Mouse (Mus musculus): Measurements from ENCODE around the gene Diras2. TPM values are rescaled to one million over a fixed set of nuclear protein-coding genes. Genes with fewer than 3 reads are reported as not detected.
A peak's percentile ranks its signal among the peaks of the same experiment; 100 is the strongest.

The Diras2 gene
- 21.0 and 22.4 TPM in 2 replicates for polyA plus RNA-seq (2012; rRNA removed)

GRCm38 (mm10) chr13:52531121-52531520 lies at the start of gene Diras2:
Gene Diras2 (minus strand): TSS chr13:52531279.
- Histone ChIP-seq H3K4me3 (ENCODE audit: control insufficient read depth, insufficient read depth, low read length) (peak within 1 kb of the TSS; percentile 1; the same call in 1 of the 2 replicates), H3K4me1 (replicated peaks; ENCODE audit: control insufficient read depth, insufficient read depth, low read length) (peaks cover 9% of the 10 kb centered on the region; the same call in 1 of the 2 replicates), H3K27me3 (ENCODE audit: control insufficient read depth, insufficient read depth, low read length) (no peaks in the 10 kb centered on the region), H3K27ac (ENCODE audit: control insufficient read depth, insufficient read depth, low read length) (no peak within 1 kb of the TSS), H3K36me3 (ENCODE audit: control insufficient read depth, insufficient read depth, low read length) (no peaks in the 10 kb centered on the region)
- no peak for TF ChIP-seq CTCF (IDR thresholded peaks at IDR 0.05; ENCODE audit: borderline replicate concordance, control insufficient read depth, extremely low read depth, insufficient read depth, low read length, poor library complexity)
- 62% methylated on average over 9 of the region's 9 CpGs for WGBS
- no peak for DNase-seq

DNA sequence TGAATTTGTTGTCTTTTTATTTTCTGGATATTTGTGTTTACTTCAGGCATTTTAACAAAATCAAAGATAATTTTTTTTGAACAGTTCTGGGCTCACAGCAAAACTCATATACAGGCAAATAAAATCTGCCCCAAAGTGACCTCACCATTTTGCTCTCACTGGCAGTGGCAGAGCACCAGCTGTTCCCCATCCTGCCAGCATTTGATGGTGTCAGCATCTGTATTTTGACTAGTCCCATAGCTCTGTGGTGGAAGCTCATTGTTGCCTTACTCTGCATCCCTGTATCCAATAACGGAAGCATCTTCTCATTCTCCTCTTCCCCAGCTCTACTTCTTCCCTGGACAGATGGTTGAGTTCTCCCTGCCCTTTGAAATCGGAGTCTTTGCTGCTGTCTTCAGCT lies 47.7 kb upstream of the Diras2 start:
- no peak overlapping the region for H3K4me3 ChIP-seq (ENCODE audit: control insufficient read depth, insufficient read depth, low read length)
- no peaks in the 10 kb centered on the region for H3K27me3 ChIP-seq (ENCODE audit: control insufficient read depth, insufficient read depth, low read length)
- WGBS, result 96% methylated on average over 2 of the region's 2 CpGs
- no peak for DNase-seq
- no peak overlapping the region for H3K27ac ChIP-seq (ENCODE audit: control insufficient read depth, insufficient read depth, low read length)
- peaks cover 6% of the 10 kb centered on the region for H3K4me1 ChIP-seq (replicated peaks; ENCODE audit: control insufficient read depth, insufficient read depth, low read length)
- TF ChIP-seq POLR2A (IDR thresholded peaks at IDR 0.05; ENCODE audit: control insufficient read depth, extremely low read depth, insufficient read depth, low read length, poor library complexity) (no peak), CTCF (IDR thresholded peaks at IDR 0.05; ENCODE audit: borderline replicate concordance, control insufficient read depth, extremely low read depth, insufficient read depth, low read length, poor library complexity) (no peak)
- H3K36me3 ChIP-seq (ENCODE audit: control insufficient read depth, insufficient read depth, low read length), result no peaks in the 10 kb centered on the region

- Histone ChIP-seq H3K36me3 (ENCODE audit: control insufficient read depth, insufficient read depth, low read length) (no peaks in the 10 kb centered on the region), H3K4me3 (ENCODE audit: control insufficient read depth, insufficient read depth, low read length) (no peak overlapping the region), H3K27ac (ENCODE audit: control insufficient read depth, insufficient read depth, low read length) (no peak overlapping the region), H3K27me3 (ENCODE audit: control insufficient read depth, insufficient read depth, low read length) (no peaks in the 10 kb centered on the region), H3K4me1 (replicated peaks; ENCODE audit: control insufficient read depth, insufficient read depth, low read length) (peaks cover 6% of the 10 kb centered on the region)
- TF ChIP-seq CTCF (IDR thresholded peaks at IDR 0.05; ENCODE audit: borderline replicate concordance, control insufficient read depth, extremely low read depth, insufficient read depth, low read length, poor library complexity) (no peak), POLR2A (IDR thresholded peaks at IDR 0.05; ENCODE audit: control insufficient read depth, extremely low read depth, insufficient read depth, low read length, poor library complexity) (no peak)
- 26% methylated on average over 4 of the region's 4 CpGs for WGBS
- DNase-seq, result no peak
Measured at GRCm38 (mm10) chr13:52577939-52578338, 46.9 kb upstream of the Diras2 start.

DNA sequence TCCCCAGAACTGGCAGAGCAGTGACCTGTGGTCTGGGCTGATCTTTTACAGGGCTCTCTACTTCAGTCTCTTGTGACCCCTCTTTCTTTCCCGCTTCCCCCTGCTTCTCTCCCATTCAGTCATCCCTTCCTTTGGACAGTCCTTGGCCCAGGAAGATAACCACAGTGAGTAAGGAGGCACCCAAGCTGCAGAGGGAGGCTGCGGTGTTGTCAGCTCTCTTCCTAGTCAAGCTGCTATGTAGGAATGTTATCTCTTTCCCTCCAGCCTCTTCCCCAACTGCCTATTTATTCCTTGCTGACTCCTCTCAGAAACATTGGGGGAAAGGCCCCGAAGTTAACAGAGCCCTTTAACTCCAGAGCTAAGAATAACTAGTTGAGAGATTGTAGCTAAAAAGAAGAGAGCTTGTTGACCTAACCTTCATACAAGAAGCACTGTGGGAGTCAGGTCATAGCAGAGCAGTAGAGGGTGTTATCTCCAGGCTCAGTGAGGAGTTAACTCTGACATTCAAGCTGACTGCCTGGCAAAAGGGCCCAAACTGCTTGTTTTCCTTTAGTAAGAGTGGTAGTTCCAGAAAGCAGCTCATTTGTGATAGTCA lies 46.3 kb upstream of the Diras2 start:
- H3K4me1 ChIP-seq (replicated peaks; ENCODE audit: control insufficient read depth, insufficient read depth, low read length), result peaks cover 1% of the 10 kb centered on the region
- no peaks in the 10 kb centered on the region for H3K27me3 ChIP-seq (ENCODE audit: control insufficient read depth, insufficient read depth, low read length)
- no peak overlapping the region for H3K27ac ChIP-seq (ENCODE audit: control insufficient read depth, insufficient read depth, low read length)
- no peak overlapping the region for H3K4me3 ChIP-seq (ENCODE audit: control insufficient read depth, insufficient read depth, low read length)
- H3K36me3 ChIP-seq (ENCODE audit: control insufficient read depth, insufficient read depth, low read length), result no peaks in the 10 kb centered on the region
- TF ChIP-seq POLR2A (IDR thresholded peaks at IDR 0.05; ENCODE audit: control insufficient read depth, extremely low read depth, insufficient read depth, low read length, poor library complexity), result no peak
- no peak for TF ChIP-seq CTCF (IDR thresholded peaks at IDR 0.05; ENCODE audit: borderline replicate concordance, control insufficient read depth, extremely low read depth, insufficient read depth, low read length, poor library complexity)
- 71% methylated on average over 3 of the region's 3 CpGs for WGBS
- DNase-seq, result no peak

DNA sequence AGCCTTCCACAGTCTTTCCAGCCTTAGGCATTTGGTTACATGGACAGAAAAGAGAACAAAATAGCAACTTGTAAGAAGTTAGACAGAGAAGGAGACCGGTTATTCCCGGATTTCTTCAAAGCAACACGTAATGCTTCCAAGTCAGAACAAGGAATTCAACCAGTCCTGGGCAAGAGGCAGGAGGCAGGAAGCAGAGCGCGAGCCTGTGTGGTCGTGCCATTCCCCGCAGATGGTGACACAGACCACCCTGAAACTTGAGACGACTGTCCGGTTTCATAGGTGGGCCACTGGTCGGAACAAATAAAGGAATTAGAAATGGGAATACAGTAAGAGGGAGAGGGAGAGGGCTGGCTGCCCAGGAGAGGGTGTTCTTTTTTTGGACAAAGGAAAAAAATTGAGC lies 45.8 kb upstream of the Diras2 start:
- Histone ChIP-seq H3K4me3 (ENCODE audit: control insufficient read depth, insufficient read depth, low read length) (no peak overlapping the region), H3K27ac (ENCODE audit: control insufficient read depth, insufficient read depth, low read length) (no peak overlapping the region), H3K27me3 (ENCODE audit: control insufficient read depth, insufficient read depth, low read length) (no peaks in the 10 kb centered on the region), H3K36me3 (ENCODE audit: control insufficient read depth, insufficient read depth, low read length) (no peaks in the 10 kb centered on the region), H3K4me1 (replicated peaks; ENCODE audit: control insufficient read depth, insufficient read depth, low read length) (peaks cover 1% of the 10 kb centered on the region; the same call in 1 of the 2 replicates)
- DNase-seq, result no peak
- whole genome bisulfite sequencing, result 79% methylated on average over 10 of the region's 10 CpGs
- TF ChIP-seq POLR2A (IDR thresholded peaks at IDR 0.05; ENCODE audit: control insufficient read depth, extremely low read depth, insufficient read depth, low read length, poor library complexity), result no peak

DNA sequence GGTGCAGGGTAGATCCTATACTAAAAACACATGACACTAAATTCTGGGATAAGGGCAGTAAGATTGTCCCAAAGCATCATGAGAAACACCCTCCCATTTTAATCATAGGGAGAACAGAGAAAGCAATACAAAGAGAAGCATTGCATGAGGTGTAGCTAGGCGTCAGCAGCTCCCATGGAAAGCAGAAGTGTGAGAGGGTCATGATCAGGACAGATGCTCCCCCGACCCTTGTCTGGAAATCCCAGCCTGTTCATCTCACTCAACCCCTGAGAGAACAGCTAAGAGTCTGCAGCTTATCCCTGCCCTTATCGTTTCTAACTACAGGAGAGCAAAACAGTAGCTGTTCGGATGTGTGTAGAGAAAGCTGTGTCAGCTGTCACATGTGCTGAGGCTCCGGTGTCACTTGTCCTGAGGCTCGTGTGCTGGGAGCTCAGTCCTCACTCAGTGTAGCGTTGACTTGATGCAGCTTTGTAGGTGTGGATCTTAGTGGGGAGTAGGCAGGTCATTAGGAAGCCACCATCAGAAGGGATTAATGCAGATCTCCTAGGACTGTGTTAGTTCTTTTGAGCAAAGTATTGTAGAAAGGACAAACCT lies 45.0 kb upstream of the Diras2 start:
- Histone ChIP-seq H3K4me3 (ENCODE audit: control insufficient read depth, insufficient read depth, low read length) (no peak overlapping the region), H3K27me3 (ENCODE audit: control insufficient read depth, insufficient read depth, low read length) (no peaks in the 10 kb centered on the region), H3K27ac (ENCODE audit: control insufficient read depth, insufficient read depth, low read length) (no peak overlapping the region), H3K4me1 (replicated peaks; ENCODE audit: control insufficient read depth, insufficient read depth, low read length) (peaks cover 5% of the 10 kb centered on the region), H3K36me3 (ENCODE audit: control insufficient read depth, insufficient read depth, low read length) (no peaks in the 10 kb centered on the region)
- WGBS, result 81% methylated on average over 7 of the region's 7 CpGs
- TF ChIP-seq CTCF (IDR thresholded peaks at IDR 0.05; ENCODE audit: borderline replicate concordance, control insufficient read depth, extremely low read depth, insufficient read depth, low read length, poor library complexity), result no peak
- no peak for TF ChIP-seq POLR2A (IDR thresholded peaks at IDR 0.05; ENCODE audit: control insufficient read depth, extremely low read depth, insufficient read depth, low read length, poor library complexity)
- no peak for DNase-seq

DNA sequence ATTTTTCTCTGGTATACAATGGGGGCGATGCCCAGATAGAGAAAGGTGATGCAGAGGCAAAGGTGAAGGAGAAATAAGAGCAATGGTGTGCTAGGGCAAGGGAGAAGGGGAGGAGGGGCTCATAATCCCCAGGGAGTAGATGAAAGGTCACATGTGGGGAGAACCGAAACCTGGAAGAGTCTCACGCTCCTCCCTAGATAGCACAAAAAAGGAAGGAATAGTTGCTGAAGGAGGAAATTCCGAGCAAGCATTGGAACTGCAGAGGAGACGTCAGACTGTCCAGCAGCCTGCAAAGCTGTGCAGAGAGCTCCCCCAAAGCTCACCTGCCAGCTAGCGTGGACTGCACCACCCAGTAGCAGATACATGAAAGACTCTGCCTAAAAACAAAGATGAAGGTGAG lies 44.4 kb upstream of the Diras2 start:
- TF ChIP-seq POLR2A (IDR thresholded peaks at IDR 0.05; ENCODE audit: control insufficient read depth, extremely low read depth, insufficient read depth, low read length, poor library complexity) (no peak), CTCF (IDR thresholded peaks at IDR 0.05; ENCODE audit: borderline replicate concordance, control insufficient read depth, extremely low read depth, insufficient read depth, low read length, poor library complexity) (no peak)
- DNase-seq, result no peak
- Histone ChIP-seq H3K27me3 (ENCODE audit: control insufficient read depth, insufficient read depth, low read length) (no peaks in the 10 kb centered on the region), H3K4me1 (replicated peaks; ENCODE audit: control insufficient read depth, insufficient read depth, low read length) (peaks cover 5% of the 10 kb centered on the region), H3K4me3 (ENCODE audit: control insufficient read depth, insufficient read depth, low read length) (no peak overlapping the region), H3K27ac (ENCODE audit: control insufficient read depth, insufficient read depth, low read length) (no peak overlapping the region), H3K36me3 (ENCODE audit: control insufficient read depth, insufficient read depth, low read length) (no peaks in the 10 kb centered on the region)
- WGBS, result 94% methylated on average over 6 of the region's 6 CpGs

Measured in thymus, adult 2 months (tissue).